Mouse (Mus musculus): ENCODE results near the gene Bloc1s4. TPM values are rescaled to one million over a fixed set of nuclear protein-coding genes. Genes with fewer than 3 reads are reported as not detected.
A peak's percentile ranks its signal among the peaks of the same experiment; 100 is the strongest.

Bloc1s4 gene
- polyA plus RNA-seq, 1 experiment from 2014 or later, result 23.7 TPM

- 10% methylated on average over 31 of the region's 31 CpGs for WGBS (ENCODE audit: insufficient replicate concordance)
- peak; percentile 97 for ATAC-seq
- peaks cover 34% of the 10 kb centered on the region for H3K27me3 ChIP-seq (replicated peaks)
- H3K4me1 ChIP-seq, result peaks cover 54% of the 10 kb centered on the region
- H3K4me2 ChIP-seq, result peak overlapping the region; percentile 89
- H3K9ac ChIP-seq, result peak overlapping the region; percentile 68
- H3K27ac ChIP-seq, result peak overlapping the region; percentile 89
- H3K4me3 ChIP-seq, result peak overlapping the region; percentile 61
- H3K36me3 ChIP-seq, result no peaks in the 10 kb centered on the region
- H3K9me3 ChIP-seq (replicated peaks), result no peaks in the 10 kb centered on the region
Observed at GRCm38 (mm10) chr5:36712553-36713534, 35.6 kb downstream of the Bloc1s4 start.

GRCm38 (mm10) chr5:36711863-36712262 lies 36.6 kb downstream of the Bloc1s4 start:
- peak overlapping the region; percentile 68; the same call in 1 of the 2 replicates for H3K9ac ChIP-seq
- WGBS (ENCODE audit: insufficient replicate concordance), result 45% methylated on average over 5 of the region's 5 CpGs
- peak overlapping the region; percentile 89 for H3K4me2 ChIP-seq
- ATAC-seq, result no peak
- peaks cover 46% of the 10 kb centered on the region for H3K4me1 ChIP-seq
- H3K4me3 ChIP-seq, result peak overlapping the region; percentile 61; the same call in 1 of the 2 replicates
- H3K9me3 ChIP-seq (replicated peaks), result no peaks in the 10 kb centered on the region
- no peaks in the 10 kb centered on the region for H3K36me3 ChIP-seq
- H3K27ac ChIP-seq, result peak overlapping the region; percentile 89
- H3K27me3 ChIP-seq (replicated peaks), result peaks cover 28% of the 10 kb centered on the region

GRCm38 (mm10) chr5:36705792-36706191 lies 42.7 kb downstream of the Bloc1s4 start:
- H3K36me3 ChIP-seq, result no peaks in the 10 kb centered on the region
- peaks cover 9% of the 10 kb centered on the region for H3K4me1 ChIP-seq
- H3K4me3 ChIP-seq, result no peak overlapping the region
- H3K4me2 ChIP-seq, result no peak overlapping the region
- ATAC-seq, result no peak
- no peak overlapping the region for H3K9ac ChIP-seq
- no peaks in the 10 kb centered on the region for H3K9me3 ChIP-seq (replicated peaks)
- H3K27ac ChIP-seq, result no peak overlapping the region
- peaks cover 43% of the 10 kb centered on the region for H3K27me3 ChIP-seq (replicated peaks)
- WGBS (ENCODE audit: insufficient replicate concordance), result 68% methylated on average over 5 of the region's 5 CpGs

GRCm38 (mm10) chr5:36705390-36705789 lies 43.1 kb downstream of the Bloc1s4 start:
- ATAC-seq, result no peak
- WGBS (ENCODE audit: insufficient replicate concordance), result 70% methylated on average over 5 of the region's 5 CpGs
- Histone ChIP-seq H3K9me3 (replicated peaks) (no peaks in the 10 kb centered on the region), H3K27ac (no peak overlapping the region), H3K4me1 (peaks cover 12% of the 10 kb centered on the region), H3K4me3 (no peak overlapping the region), H3K9ac (no peak overlapping the region), H3K27me3 (replicated peaks) (peaks cover 40% of the 10 kb centered on the region), H3K4me2 (no peak overlapping the region), H3K36me3 (no peaks in the 10 kb centered on the region)

- Histone ChIP-seq H3K4me1 (peaks cover 12% of the 10 kb centered on the region), H3K4me2 (no peak overlapping the region), H3K9ac (no peak overlapping the region), H3K9me3 (replicated peaks) (no peaks in the 10 kb centered on the region), H3K36me3 (no peaks in the 10 kb centered on the region), H3K27ac (no peak overlapping the region), H3K27me3 (replicated peaks) (peaks cover 39% of the 10 kb centered on the region), H3K4me3 (no peak overlapping the region)
- WGBS (ENCODE audit: insufficient replicate concordance), result 71% methylated on average over 6 of the region's 6 CpGs
- ATAC-seq, result no peak
Observed at GRCm38 (mm10) chr5:36704684-36705083, 43.8 kb downstream of the Bloc1s4 start.

- H3K4me3 ChIP-seq, result no peak overlapping the region
- H3K4me2 ChIP-seq, result peak overlapping the region; percentile 30; the same call in 1 of the 2 replicates
- no peaks in the 10 kb centered on the region for H3K36me3 ChIP-seq
- peaks cover 30% of the 10 kb centered on the region; the same call in 1 of the 2 replicates for H3K27me3 ChIP-seq (replicated peaks)
- WGBS (ENCODE audit: insufficient replicate concordance), result 47% methylated on average over 6 of the region's 6 CpGs
- peak overlapping the region; percentile 41; the same call in 1 of the 2 replicates for H3K27ac ChIP-seq
- H3K4me1 ChIP-seq, result peaks cover 42% of the 10 kb centered on the region
- no peaks in the 10 kb centered on the region for H3K9me3 ChIP-seq (replicated peaks)
- H3K9ac ChIP-seq, result 0 out of 2 replicates have a peak overlapping the region, but pooled peaks have one; percentile 17
- no peak for ATAC-seq
Observed at GRCm38 (mm10) chr5:36700939-36701620, 47.4 kb downstream of the Bloc1s4 start.

GRCm38 (mm10) chr5:36698689-36699088 lies 49.8 kb downstream of the Bloc1s4 start:
- H3K9me3 ChIP-seq (replicated peaks), result no peaks in the 10 kb centered on the region
- no peak overlapping the region for H3K4me2 ChIP-seq
- peaks cover 15% of the 10 kb centered on the region; the same call in 1 of the 2 replicates for H3K27me3 ChIP-seq (replicated peaks)
- H3K4me1 ChIP-seq, result peaks cover 53% of the 10 kb centered on the region
- H3K4me3 ChIP-seq, result no peak overlapping the region
- no peak overlapping the region for H3K9ac ChIP-seq
- 62% methylated on average over 5 of the region's 5 CpGs for WGBS (ENCODE audit: insufficient replicate concordance)
- no peaks in the 10 kb centered on the region for H3K36me3 ChIP-seq
- H3K27ac ChIP-seq, result no peak overlapping the region
- no peak for ATAC-seq

GRCm38 (mm10) chr5:36698067-36698670 lies 50.3 kb downstream of the Bloc1s4 start:
- no peak overlapping the region for H3K9ac ChIP-seq
- H3K4me3 ChIP-seq, result no peak overlapping the region
- no peaks in the 10 kb centered on the region for H3K9me3 ChIP-seq (replicated peaks)
- H3K27me3 ChIP-seq (replicated peaks), result peaks cover 15% of the 10 kb centered on the region; the same call in 1 of the 2 replicates
- no peak overlapping the region for H3K4me2 ChIP-seq
- no peak for ATAC-seq
- 54% methylated on average over 7 of the region's 7 CpGs for WGBS (ENCODE audit: insufficient replicate concordance)
- peaks cover 59% of the 10 kb centered on the region for H3K4me1 ChIP-seq
- H3K27ac ChIP-seq, result no peak overlapping the region
- peaks cover 3% of the 10 kb centered on the region for H3K36me3 ChIP-seq

Other genes starting within 250 kb of the Bloc1s4 start
- 15.4 and 15.7 TPM in 2 replicates for gene Tbc1d14, start 155.4 kb downstream of the Bloc1s4 start, polyA plus RNA-seq (2016; fragmentation: Nextera tagmentation; extraction: Ambion mirVana)
- gene D5Ertd579e, start 52.6 kb downstream of the Bloc1s4 start, polyA plus RNA-seq (2016; fragmentation: Nextera tagmentation; extraction: Ambion mirVana), result 28.2 and 28.5 TPM in 2 replicates
- gene Mrfap1, start 48.1 kb upstream of the Bloc1s4 start, polyA plus RNA-seq (2016; fragmentation: Nextera tagmentation; extraction: Ambion mirVana), result 266 and 281 TPM in 2 replicates
- gene Man2b2, start 82.0 kb upstream of the Bloc1s4 start, polyA plus RNA-seq (2016; fragmentation: Nextera tagmentation; extraction: Ambion mirVana), result 11.5 and 12.6 TPM in 2 replicates
- 0.08 TPM in 1 of 2 replicates, not detected in the other for gene Ppp2r2c, start 119.9 kb upstream of the Bloc1s4 start, polyA plus RNA-seq (2016; fragmentation: Nextera tagmentation; extraction: Ambion mirVana)
- 1.7 and 2.1 TPM in 2 replicates for gene Wfs1, start 240.6 kb upstream of the Bloc1s4 start, polyA plus RNA-seq (2016; fragmentation: Nextera tagmentation; extraction: Ambion mirVana)

Measured in liver, embryonic 12.5 days (tissue).